Mouse (Mus musculus) spleen, adult 12 weeks (tissue): ENCODE measurements around the gene Bcl2l11.

Source experiments
- DNase-seq: peaks from one replicate; pipeline ENCODE4 v3.0.0; 2022; ENCODE audit warnings: low spot score

Gene Bcl2l11

DNA sequence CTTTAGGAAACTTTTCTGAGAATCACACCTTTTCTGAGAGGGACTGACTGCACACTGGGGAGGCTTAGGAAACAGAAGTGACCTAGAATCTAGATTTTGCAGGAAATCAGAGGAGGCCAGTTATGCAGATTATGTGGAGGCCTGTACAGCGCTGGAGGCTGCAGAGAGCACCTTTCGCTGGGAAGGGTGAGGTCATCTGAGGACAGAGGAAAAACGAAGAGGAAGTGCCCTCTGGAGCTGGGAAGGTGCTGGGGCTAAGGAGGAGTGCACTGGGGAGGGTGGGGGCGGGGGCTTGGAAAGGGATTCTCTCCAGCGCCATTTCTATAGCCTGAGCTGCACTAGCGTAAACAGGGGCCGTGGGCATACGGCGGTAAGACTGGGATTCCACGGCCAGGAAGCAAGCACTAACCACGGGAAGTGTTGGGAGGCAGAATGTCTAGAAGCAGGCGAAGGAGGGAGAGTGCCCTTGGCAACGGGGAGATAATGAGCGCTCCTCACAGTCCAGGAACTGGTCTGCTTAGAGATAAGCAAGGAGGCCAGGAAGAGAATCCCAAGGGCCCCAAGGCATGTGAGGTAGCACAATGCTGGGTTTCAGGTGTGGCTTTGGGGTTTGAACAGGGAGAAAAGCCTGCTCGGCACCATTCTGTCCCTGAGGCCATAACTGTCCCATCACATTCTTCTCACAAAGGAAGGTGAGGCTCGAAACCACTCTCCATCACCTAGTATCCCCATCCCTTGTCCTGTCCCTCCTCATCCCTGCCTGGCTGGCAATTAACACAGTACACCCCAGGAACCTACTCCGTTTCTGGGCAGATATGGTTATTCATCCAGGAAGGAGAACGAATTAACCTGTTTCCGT lies 85.4 kb downstream of the Bcl2l11 start:
- no peak for DNase-seq

DNA sequence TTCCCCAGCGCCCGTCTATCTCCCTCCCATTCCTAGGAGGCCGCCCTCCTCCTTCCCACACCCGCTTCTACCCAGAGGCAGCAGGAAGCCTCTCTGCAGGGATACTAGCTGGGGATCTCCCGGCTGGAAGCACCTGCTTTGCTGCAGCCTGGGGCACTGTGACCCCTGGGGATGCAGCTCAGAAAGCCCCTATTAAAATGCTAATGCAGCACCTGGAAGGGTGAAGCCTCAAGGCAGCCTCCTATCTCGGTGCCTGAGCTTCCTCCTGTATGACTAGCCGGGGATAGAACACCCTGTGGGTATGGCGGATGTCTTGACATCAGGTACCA lies 86.0 kb downstream of the Bcl2l11 start:
- no peak for DNase-seq
